Mouse (Mus musculus): ENCODE results near the gene Mllt11.

Gene Mllt11

GRCm38 (mm10) chr3:95231298-95232221 lies at the start of gene Mllt11:
Gene Mllt11, minus strand, starts transcription at chr3:95232171.
- peak; percentile 64 for DNase-seq (ENCODE audit: low read depth)

GRCm38 (mm10) chr3:95281216-95282126 lies 49.5 kb upstream of the Mllt11 start, which contains the start of the genes Mindy1 and Prune1:
Gene Mindy1, plus strand, starts transcription at chr3:95281345.
Gene Prune1, minus strand, starts transcription at chr3:95282076.
- DNase-seq (ENCODE audit: low read depth), result peak; percentile 97

GRCm38 (mm10) chr3:95280747-95281146 lies 48.8 kb upstream of the Mllt11 start:
- DNase-seq (ENCODE audit: low read depth), result peak; percentile 65

- no peak for DNase-seq (ENCODE audit: low read depth)
These were observed 45.2 kb upstream of the Mllt11 start for GRCm38 (mm10) chr3:95277149-95277551.

GRCm38 (mm10) chr3:95276428-95276934 lies 44.5 kb upstream of the Mllt11 start:
- no peak for DNase-seq (ENCODE audit: low read depth)

- DNase-seq (ENCODE audit: low read depth), result no peak
These were observed 43.2 kb upstream of the Mllt11 start for GRCm38 (mm10) chr3:95275161-95275560.

GRCm38 (mm10) chr3:95274453-95274852 lies 42.5 kb upstream of the Mllt11 start:
- no peak for DNase-seq (ENCODE audit: low read depth)

GRCm38 (mm10) chr3:95273471-95273870 lies 41.5 kb upstream of the Mllt11 start:
- DNase-seq (ENCODE audit: low read depth), result no peak

GRCm38 (mm10) chr3:95270766-95271364 lies 38.9 kb upstream of the Mllt11 start:
- no peak for DNase-seq (ENCODE audit: low read depth)

- no peak for DNase-seq (ENCODE audit: low read depth)
These were observed 37.8 kb upstream of the Mllt11 start for GRCm38 (mm10) chr3:95269789-95270188.

- DNase-seq (ENCODE audit: low read depth), result no peak
These were observed 35.9 kb upstream of the Mllt11 start for GRCm38 (mm10) chr3:95267855-95268254.

- no peak for DNase-seq (ENCODE audit: low read depth)
These were observed 34.1 kb upstream of the Mllt11 start for GRCm38 (mm10) chr3:95266052-95266451.

GRCm38 (mm10) chr3:95264724-95265123 lies 32.8 kb upstream of the Mllt11 start:
- no peak for DNase-seq (ENCODE audit: low read depth)

GRCm38 (mm10) chr3:95263089-95263739 lies 31.2 kb upstream of the Mllt11 start:
- DNase-seq (ENCODE audit: low read depth), result peak; percentile 82

GRCm38 (mm10) chr3:95261975-95262374 lies 30.0 kb upstream of the Mllt11 start:
- no peak for DNase-seq (ENCODE audit: low read depth)

GRCm38 (mm10) chr3:95256931-95257330 lies 25.0 kb upstream of the Mllt11 start:
- no peak for DNase-seq (ENCODE audit: low read depth)

- DNase-seq (ENCODE audit: low read depth), result no peak
These were observed 18.9 kb upstream of the Mllt11 start, which contains the start of gene Bnipl for GRCm38 (mm10) chr3:95250783-95251424. Gene Bnipl, minus strand, starts transcription at chr3:95251193.

- no peak for DNase-seq (ENCODE audit: low read depth)
These were observed 18.4 kb upstream of the Mllt11 start for GRCm38 (mm10) chr3:95250361-95250760.

- no peak for DNase-seq (ENCODE audit: low read depth)
These were observed 15.8 kb upstream of the Mllt11 start for GRCm38 (mm10) chr3:95247660-95248336.
